Mouse (Mus musculus) macrophage (primary cell): Measurements from ENCODE around the gene Glb1l. TPM values are rescaled to one million over a fixed set of nuclear protein-coding genes. Genes with fewer than 3 reads are reported as not detected.

Experiments
- H3K27ac ChIP-seq: fragments of 350-480 bp; formaldehyde crosslinking; 2 replicates; pipeline ENCODE4 v1.9.0; 2021
- H3K36me3 ChIP-seq: fragments of 350-480 bp; formaldehyde crosslinking; 2 replicates; pipeline ENCODE4 v1.9.0; 2021; ENCODE audit errors: inconsistent target
- H3K4me3 ChIP-seq: fragments of 350-480 bp; formaldehyde crosslinking; 2 replicates; pipeline ENCODE4 v1.9.0; 2021; ENCODE audit errors: inconsistent target
- H3K79me2 ChIP-seq: fragments of 350-480 bp; formaldehyde crosslinking; 2 replicates; pipeline ENCODE4 v1.9.0; 2021; ENCODE audit errors: inconsistent target
- WGBS: methylation state at CpG from one replicate; pipeline ENCODE4 v1.1.7; 2026; ENCODE audit warnings: inconsistent platforms; ENCODE audit not compliant: missing documents; 5-methylcytosine and 5-hydroxymethylcytosine counted together
- polyA plus RNA-seq: library from polyadenylated mRNA; stranded (reverse); fragments of 250-400 nt; gene quantifications from 3 replicates; pipeline ENCODE4 v1.2.4, GENCODE M21; 2018; ENCODE audit warnings: inconsistent platforms

Gene Glb1l
- polyA plus RNA-seq, 1 experiment from 2014 or later, result 13.2 TPM

GRCm38 (mm10) chr1:75191622-75192402 is 18.8 kb downstream of the Glb1l start, which contains the start of the genes Ankzf1 and Atg9a:
Ankzf1 (plus strand) TSS chr1:75192151.
Atg9a (minus strand) TSS chr1:75192196.
- peaks cover 19% of the 10 kb centered on the region; the same call in 1 of the 2 replicates for H3K36me3 ChIP-seq
- under 1% methylated on average over 56 of the region's 56 CpGs for WGBS

GRCm38 (mm10) chr1:75191258-75191621 is 19.4 kb downstream of the Glb1l start:
- peaks cover 20% of the 10 kb centered on the region for H3K36me3 ChIP-seq
- peak overlapping the region; percentile 88 for H3K4me3 ChIP-seq
- whole genome bisulfite sequencing, result 65% methylated on average over 5 of the region's 5 CpGs
- H3K27ac ChIP-seq, result no peak overlapping the region
- H3K79me2 ChIP-seq, result peaks cover 14% of the 10 kb centered on the region; the same call in 1 of the 2 replicates

More at GRCm38 (mm10) chr1:75191622-75192402, 18.8 kb downstream of the Glb1l start, which contains the start of the genes Ankzf1 and Atg9a:
- H3K79me2 ChIP-seq, result peaks cover 14% of the 10 kb centered on the region; the same call in 1 of the 2 replicates
- peak within 1 kb of the TSS; percentile 85 for H3K27ac ChIP-seq
- peak within 1 kb of the TSS; percentile 88 for H3K4me3 ChIP-seq

DNA sequence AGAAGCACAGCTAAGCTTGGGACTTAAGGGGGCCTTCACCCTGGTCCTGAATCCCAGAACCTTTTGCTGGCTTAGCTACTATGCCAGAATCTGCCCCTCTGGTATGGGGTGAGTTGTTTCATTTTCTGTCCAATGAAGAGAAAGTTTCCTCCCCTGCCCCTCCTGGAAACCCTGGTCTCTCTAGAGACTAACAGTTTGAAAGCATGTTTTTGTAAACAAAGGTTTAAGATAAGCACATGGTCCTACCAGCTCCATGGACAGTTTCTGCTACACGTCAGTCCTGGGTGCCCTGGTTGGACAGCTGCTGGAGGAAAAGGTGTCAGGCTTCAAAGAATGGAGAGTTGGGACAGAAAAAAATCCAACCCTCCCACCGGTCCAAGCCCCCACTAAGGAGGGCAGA is 20.0 kb downstream of the Glb1l start:
- Histone ChIP-seq H3K4me3 (peak overlapping the region; percentile 88; the same call in 1 of the 2 replicates), H3K79me2 (peaks cover 14% of the 10 kb centered on the region; the same call in 1 of the 2 replicates), H3K36me3 (peaks cover 20% of the 10 kb centered on the region), H3K27ac (no peak overlapping the region)
- WGBS, result 65% methylated on average over 2 of the region's 2 CpGs

DNA sequence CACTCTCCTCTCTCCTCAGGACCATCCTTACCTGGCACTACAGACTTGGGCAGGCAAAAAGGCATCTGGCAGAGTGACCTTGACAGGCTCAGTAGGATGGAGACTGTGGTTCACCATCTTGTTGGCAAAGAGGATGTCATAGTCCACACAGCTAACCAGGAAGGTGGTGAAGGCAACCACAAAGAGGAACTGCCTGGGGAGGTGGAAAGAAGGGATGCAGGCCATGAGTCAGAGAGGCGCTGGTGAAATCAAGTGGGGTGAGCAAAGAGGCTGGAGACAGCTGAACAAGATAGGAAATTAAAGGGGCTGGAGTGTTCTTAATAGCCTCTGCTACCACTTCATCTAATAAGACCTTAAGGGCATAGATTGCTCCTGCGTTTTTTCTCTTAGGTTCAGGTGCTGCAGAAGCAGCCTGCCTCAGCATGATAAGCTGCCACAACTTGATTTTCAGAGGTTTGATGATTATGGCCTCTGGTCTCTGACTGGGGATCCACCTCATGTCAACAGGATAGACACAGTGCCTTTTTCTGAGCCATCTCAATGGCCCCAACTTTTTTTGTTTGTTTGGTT is 22.6 kb downstream of the Glb1l start:
- 4% methylated on average over 2 of the region's 2 CpGs for WGBS
- no peak overlapping the region for H3K27ac ChIP-seq
- H3K79me2 ChIP-seq, result peaks cover 14% of the 10 kb centered on the region; the same call in 1 of the 2 replicates
- peaks cover 43% of the 10 kb centered on the region for H3K36me3 ChIP-seq
- no peak overlapping the region for H3K4me3 ChIP-seq

- Histone ChIP-seq H3K27ac (no peak overlapping the region), H3K4me3 (no peak overlapping the region), H3K79me2 (peaks cover 14% of the 10 kb centered on the region; the same call in 1 of the 2 replicates), H3K36me3 (peaks cover 49% of the 10 kb centered on the region)
These were observed 23.5 kb downstream of the Glb1l start for GRCm38 (mm10) chr1:75187126-75187525.

- Histone ChIP-seq H3K79me2 (peaks cover 4% of the 10 kb centered on the region; the same call in 1 of the 2 replicates), H3K4me3 (no peak overlapping the region), H3K27ac (no peak overlapping the region), H3K36me3 (peaks cover 55% of the 10 kb centered on the region)
- 98% methylated on average over 10 of the region's 11 CpGs for WGBS
These were observed 25.1 kb downstream of the Glb1l start for GRCm38 (mm10) chr1:75185495-75185894.

- H3K79me2 ChIP-seq, result no peaks in the 10 kb centered on the region
- no peak overlapping the region for H3K4me3 ChIP-seq
- H3K27ac ChIP-seq, result no peak overlapping the region
- H3K36me3 ChIP-seq, result peaks cover 53% of the 10 kb centered on the region
- 86% methylated on average over 4 of the region's 4 CpGs for WGBS
These were observed 28.5 kb downstream of the Glb1l start for GRCm38 (mm10) chr1:75182160-75182559.

DNA sequence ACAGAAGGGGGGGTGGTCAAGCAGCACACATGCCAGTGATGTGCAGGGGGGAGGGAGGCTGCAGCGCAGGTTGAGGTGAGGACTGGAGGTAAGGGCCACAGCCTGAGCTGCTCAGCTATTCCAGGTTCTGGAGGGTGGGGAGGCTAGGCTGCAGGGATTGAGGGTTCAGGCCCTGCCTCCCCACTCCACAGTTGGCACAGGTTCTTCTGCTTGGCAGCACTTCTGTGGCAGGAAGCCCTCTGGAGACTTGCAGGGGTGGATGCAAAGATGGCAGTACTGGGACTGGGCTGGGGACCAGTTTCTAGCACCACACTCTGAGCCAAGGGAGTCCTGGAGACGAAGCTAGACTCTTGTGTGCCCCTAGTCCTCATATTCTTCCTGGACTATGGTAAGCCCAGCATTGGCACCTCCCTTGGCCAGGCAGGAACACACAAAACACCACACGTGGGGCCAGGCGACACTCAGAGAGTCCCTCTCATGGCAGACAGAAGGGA is 29.2 kb downstream of the Glb1l start:
- H3K36me3 ChIP-seq, result peaks cover 46% of the 10 kb centered on the region
- no peak overlapping the region for H3K27ac ChIP-seq
- no peaks in the 10 kb centered on the region for H3K79me2 ChIP-seq
- WGBS, result 97% methylated on average over 3 of the region's 4 CpGs
- H3K4me3 ChIP-seq, result no peak overlapping the region

DNA sequence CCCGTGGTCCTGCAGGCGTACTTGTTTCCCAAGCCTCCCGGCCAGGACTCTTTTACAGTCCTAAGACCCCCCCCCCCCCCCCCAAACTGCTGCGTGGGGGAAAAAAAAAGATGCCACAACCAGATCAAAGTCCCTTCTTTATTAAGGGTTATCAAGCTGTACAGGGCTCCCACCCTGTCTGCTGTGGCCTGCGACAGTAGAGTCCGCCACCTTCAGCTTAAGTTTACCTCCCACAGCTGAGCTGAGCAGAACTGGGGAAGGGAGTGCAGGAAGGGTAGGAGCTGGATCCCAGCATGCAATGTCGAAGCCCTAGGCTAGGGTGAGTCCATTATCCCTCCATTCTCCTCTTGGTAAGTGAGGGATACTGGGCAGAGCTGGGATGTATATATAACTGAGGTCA is 29.9 kb downstream of the Glb1l start:
- Histone ChIP-seq H3K27ac (no peak overlapping the region), H3K79me2 (no peaks in the 10 kb centered on the region), H3K4me3 (no peak overlapping the region), H3K36me3 (peaks cover 39% of the 10 kb centered on the region)
- WGBS, result 63% methylated on average over 5 of the region's 7 CpGs

DNA sequence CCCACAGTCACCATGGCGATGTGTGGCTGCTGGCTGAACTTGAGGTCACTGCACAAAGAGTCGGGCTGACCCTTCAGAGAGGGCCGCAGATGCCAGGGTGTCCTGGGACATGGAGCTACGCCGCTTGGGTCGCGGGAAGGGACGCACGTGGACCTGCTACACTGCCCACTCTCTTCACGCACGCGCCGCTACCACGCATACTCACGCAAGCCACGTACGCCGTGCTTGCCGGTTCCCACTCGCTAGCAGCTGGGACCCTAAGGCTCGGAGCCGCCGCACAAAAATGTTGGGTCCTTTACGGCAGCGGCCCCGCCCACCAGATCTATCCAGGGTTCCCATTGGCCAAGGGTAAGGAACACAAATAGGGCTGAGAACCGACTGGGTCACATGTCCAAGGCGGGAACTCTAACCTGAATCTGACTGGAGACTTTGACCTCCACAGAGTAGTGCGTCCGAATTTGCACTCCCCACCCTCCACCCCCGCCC is 30.5 kb downstream of the Glb1l start, which contains the start of gene Abcb6:
Abcb6 (minus strand) TSS at position 288 of the 486 bp plus-strand sequence.
- no peaks in the 10 kb centered on the region for H3K79me2 ChIP-seq
- WGBS, result under 1% methylated on average over 31 of the region's 31 CpGs
- H3K36me3 ChIP-seq, result peaks cover 33% of the 10 kb centered on the region
- H3K4me3 ChIP-seq, result peak within 1 kb of the TSS; percentile 44
- H3K27ac ChIP-seq, result no peak within 1 kb of the TSS

DNA sequence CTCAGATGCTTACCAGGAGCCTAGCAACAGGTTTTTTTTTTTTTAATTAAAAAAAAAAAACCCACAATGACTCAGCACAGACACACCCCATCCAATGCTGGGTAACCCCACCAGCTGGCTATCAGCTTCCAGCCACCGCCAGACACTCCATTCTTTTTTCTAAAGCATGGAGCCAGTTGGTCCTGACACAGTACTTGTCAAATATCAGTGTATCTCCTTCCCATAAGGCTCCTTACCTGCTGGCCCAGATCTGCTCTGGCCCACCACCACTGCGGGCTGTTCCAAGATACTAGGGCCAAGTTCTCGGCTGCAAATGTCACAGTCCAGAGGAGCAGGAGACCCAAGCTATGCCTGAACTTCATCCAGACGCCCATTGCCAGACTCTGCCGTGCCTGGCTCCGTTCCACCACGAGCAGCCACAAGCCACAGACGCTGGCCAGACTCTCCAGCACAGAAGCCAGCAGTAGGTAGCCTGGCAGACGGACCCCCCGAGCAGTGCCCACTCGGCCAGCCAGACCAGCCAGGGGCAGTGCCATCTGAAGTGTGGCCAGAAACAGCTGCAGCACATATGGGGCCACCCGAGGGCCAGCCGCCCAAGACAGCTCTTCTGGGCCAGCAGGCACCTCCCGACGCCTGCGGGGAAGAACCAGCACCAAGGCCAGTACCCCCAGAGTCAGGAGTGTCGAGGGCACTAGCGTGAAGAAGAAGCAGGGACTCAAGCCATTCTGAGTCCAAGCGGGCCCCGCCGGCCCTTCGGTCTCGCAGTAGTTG is 31.1 kb downstream of the Glb1l start:
- no peaks in the 10 kb centered on the region for H3K79me2 ChIP-seq
- H3K4me3 ChIP-seq, result peak overlapping the region; percentile 44
- H3K27ac ChIP-seq, result no peak overlapping the region
- WGBS, result 3% methylated on average over 23 of the region's 23 CpGs
- peaks cover 27% of the 10 kb centered on the region for H3K36me3 ChIP-seq

DNA sequence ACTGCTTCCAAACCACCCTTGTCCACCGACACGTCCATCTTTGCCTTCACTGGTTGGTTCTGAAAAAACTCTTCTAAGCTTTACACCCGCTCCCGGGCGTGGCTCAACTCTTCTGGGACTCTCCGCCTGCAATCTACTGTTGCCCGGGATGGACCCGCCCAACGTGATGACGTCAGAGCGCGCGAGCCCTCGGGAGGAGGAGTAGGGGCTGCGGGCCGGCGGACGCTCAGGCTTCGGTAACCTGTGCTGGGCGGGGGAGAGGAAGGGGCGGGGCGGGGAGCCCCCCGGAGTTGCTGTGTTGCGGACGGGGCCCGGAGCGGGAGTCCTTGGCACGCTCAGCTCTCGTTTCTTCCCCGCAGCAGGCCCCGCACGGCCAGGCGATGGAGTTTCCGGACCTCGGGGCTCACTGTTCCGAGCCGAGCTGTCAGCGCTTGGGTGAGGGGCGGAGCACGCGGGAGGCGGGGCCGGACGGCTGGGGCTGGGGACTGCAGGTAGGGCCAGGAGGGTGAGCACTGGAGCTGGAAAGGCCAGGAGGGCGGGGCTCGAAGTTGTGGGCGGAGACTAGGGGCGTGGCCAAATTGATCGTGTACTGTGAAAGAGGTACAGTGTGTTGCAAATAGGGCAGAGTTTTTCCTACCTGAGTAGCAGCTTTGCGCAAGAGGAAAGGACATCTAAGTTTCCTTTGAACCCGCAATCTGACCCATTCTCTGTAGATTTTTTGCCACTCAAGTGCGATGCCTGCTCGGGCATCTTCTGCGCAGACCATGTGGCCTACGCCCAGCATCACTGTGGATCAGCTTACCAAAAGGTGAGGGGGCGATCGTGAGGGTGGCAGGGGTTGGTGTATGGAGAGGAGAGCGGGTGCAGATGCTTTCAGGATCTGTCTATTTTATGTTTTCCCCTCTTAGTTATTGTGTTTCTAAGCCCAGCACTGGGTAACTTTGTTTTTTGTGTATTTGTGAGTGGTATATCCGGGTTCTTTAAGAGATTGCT is 41.8 kb downstream of the Glb1l start, which contains the start of gene Zfand2b:
Zfand2b (plus strand) TSS at position 175 of the 993 bp plus-strand sequence.
- Histone ChIP-seq H3K27ac (0 out of 2 replicates have a peak within 1 kb of the TSS, but pooled peaks have one; percentile 25), H3K36me3 (peaks cover 34% of the 10 kb centered on the region), H3K4me3 (peak within 1 kb of the TSS; percentile 21), H3K79me2 (no peaks in the 10 kb centered on the region)
- WGBS, result 6% methylated on average over 58 of the region's 59 CpGs

DNA sequence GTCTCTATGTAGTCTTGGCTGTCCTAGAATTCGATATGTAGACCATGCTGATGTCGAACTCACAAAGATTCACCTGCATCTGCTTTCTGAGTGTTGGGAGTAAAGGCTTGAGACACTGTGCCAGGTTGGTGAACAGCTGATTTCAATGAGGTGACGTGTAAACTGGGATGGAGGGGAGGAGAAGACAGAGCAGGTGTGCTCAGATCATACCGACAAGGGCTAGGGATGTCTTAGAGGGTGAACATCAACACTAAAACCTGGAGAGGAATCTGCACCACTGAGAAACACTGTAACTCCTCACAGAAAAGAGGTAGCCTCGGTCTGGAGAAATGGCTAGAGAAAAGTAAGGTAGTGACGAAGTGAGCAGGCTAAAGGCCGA is 42.5 kb downstream of the Glb1l start:
- peaks cover 29% of the 10 kb centered on the region for H3K36me3 ChIP-seq
- 0 out of 2 replicates have a peak overlapping the region, but pooled peaks have one; percentile 25 for H3K27ac ChIP-seq
- peak overlapping the region; percentile 21 for H3K4me3 ChIP-seq
- 19% methylated on average over 7 of the region's 7 CpGs for WGBS
- H3K79me2 ChIP-seq, result no peaks in the 10 kb centered on the region
